In the genomic region with DNA sequence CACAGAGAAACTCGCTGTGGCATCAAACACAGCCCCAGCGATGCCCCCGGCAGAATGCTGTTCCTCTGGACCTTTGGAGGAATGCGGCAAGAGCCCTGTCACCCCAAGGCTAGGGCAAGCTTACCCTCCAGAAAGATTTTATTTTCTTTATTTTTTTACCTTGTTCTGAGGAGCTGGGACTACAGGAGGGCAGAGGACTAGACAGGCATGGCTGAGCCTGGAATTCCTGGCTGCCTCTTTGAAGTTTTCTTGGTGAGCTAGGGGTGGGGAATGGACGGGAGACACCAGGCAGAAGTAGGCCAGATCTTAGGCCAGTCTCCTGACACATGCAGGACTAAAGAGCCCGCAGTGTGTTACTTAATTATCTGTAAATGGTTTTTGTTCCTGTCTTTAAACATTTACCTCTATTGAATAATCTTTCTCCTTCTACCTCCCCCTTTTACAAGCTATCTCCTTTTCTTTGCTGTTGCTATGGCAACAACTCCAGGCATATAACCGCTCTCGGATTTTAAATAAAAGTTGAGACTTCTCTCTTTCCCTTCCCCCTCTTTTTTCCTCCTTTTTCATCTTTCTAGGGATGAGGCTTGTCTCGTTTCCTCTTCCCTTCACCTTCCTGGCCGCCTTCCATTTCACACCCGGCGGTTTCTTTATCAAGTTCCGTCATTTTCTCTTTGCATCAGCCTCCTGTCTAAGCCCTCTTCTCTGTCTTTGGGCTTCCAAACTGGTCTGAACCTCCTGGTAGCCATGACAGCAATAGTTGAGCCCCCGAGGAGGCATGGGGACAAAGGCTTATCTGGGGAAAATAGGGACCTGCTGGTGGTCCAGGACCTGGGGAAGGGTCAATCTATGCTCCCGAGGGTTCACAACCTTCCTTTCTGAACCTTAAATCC, we compare ENCODE assay signal across 12 mouse cellular contexts. TPM values are rescaled to one million over a fixed set of nuclear protein-coding genes. Genes with fewer than 3 reads are reported as not detected.
DNase-seq lines count a peak whose midpoint lies in the region; ATAC-seq and TF ChIP-seq lines count a peak whose summit lies in the region.
"Had no signal": no experiment of that assay in that cellular context is flagged by ENCODE, and none has a peak within 500 bp of the region (broad histone marks: within the 10 kb centered on the region; RNA-seq: fewer than 3 reads in every experiment).

No protein-coding gene starts in this region.

- H3K4me1 ChIP-seq in heart, embryonic 14.5 days (ENCODE audit: control insufficient read depth in 2 of 2, insufficient read depth in 2 of 2, low read length in 2 of 2) = peaks cover 65 to 86% of the 10 kb centered on the region in 2 experiments
- peaks cover 66% of the 10 kb centered on the region for H3K4me1 ChIP-seq in forebrain, embryonic 16.5 days (replicated peaks; ENCODE audit: control insufficient read depth, insufficient read depth, low read length)
- H3K4me1 ChIP-seq in midbrain, embryonic 12.5 days = peaks cover 88% of the 10 kb centered on the region
- no peaks in the 10 kb centered on the region for H3K4me1 ChIP-seq in cerebellum, adult 2 months (ENCODE audit: control insufficient read depth, insufficient read depth, low read length)

- no peak for TF ChIP-seq CTCF in cerebellum, adult 2 months (IDR thresholded peaks at IDR 0.05; ENCODE audit: borderline replicate concordance, insufficient read depth, low read depth, low read length)

- no peak overlapping the region for H3K4me3 ChIP-seq in heart, embryonic 14.5 days (ENCODE audit: control insufficient read depth in 1 of 2, insufficient read depth in 1 of 2, low read depth in 1 of 2, low read length in 2 of 2)
- no peak overlapping the region for H3K4me3 ChIP-seq in forebrain, embryonic 16.5 days (replicated peaks; ENCODE audit: low read length)
- H3K4me3 ChIP-seq in midbrain, embryonic 12.5 days = no peak overlapping the region
- H3K4me3 ChIP-seq in cerebellum, adult 2 months (replicated peaks; ENCODE audit: insufficient read depth, low read depth, low read length) = no peak overlapping the region
- H3K4me3 ChIP-seq: erythroblast, embryonic 14.5 days had no signal

- H3K36me3 ChIP-seq in heart, embryonic 14.5 days (ENCODE audit: control insufficient read depth, insufficient read depth, low read length) = peaks cover 5% of the 10 kb centered on the region; the same call in 1 of the 2 replicates
- no peaks in the 10 kb centered on the region for H3K36me3 ChIP-seq in forebrain, embryonic 16.5 days (ENCODE audit: control insufficient read depth, insufficient read depth)
- no peaks in the 10 kb centered on the region for H3K36me3 ChIP-seq in midbrain, embryonic 12.5 days

- no peaks in the 10 kb centered on the region for H3K27me3 ChIP-seq in heart, embryonic 14.5 days (ENCODE audit: control insufficient read depth, insufficient read depth, low read length)
- H3K27me3 ChIP-seq in forebrain, embryonic 16.5 days (replicated peaks; ENCODE audit: control insufficient read depth, insufficient read depth, low read length) = no peaks in the 10 kb centered on the region
- no peaks in the 10 kb centered on the region for H3K27me3 ChIP-seq in midbrain, embryonic 12.5 days
- H3K27me3 ChIP-seq in cerebellum, adult 2 months (ENCODE audit: control insufficient read depth, insufficient read depth, low read length) = no peaks in the 10 kb centered on the region

- H3K27ac ChIP-seq in heart, embryonic 14.5 days (replicated peaks in 1 of 2; ENCODE audit: control insufficient read depth in 1 of 2, insufficient read depth in 1 of 2, low read depth in 2 of 2, low read length in 2 of 2) = peak overlapping the region; percentile 25 to 50; a peak in 3 of 4 replicates
- H3K27ac ChIP-seq in forebrain, embryonic 16.5 days (ENCODE audit: low read length) = peak overlapping the region; percentile 79
- H3K27ac ChIP-seq in midbrain, embryonic 12.5 days (replicated peaks) = peak overlapping the region; percentile 69
- H3K27ac ChIP-seq in cerebellum, adult 2 months (ENCODE audit: insufficient read depth, low read length) = no peak overlapping the region

- DNase-seq in heart, postnatal 4 days = no peak
- peak; percentile 63 for DNase-seq in R1 (ENCODE audit: low read depth, low spot score)
- no peak for DNase-seq in adrenal gland, postnatal 4 days (ENCODE audit: low spot score in 2 of 2)
- no peak for DNase-seq in cerebellum, adult 2 months
- no peak for DNase-seq in left cerebral cortex, adult 8-10 months (ENCODE audit: low spot score in 2 of 2)
- DNase-seq: adrenal gland, adult 8-10 months; kidney, adult 18-20 months had no signal

- H3K4me2 ChIP-seq in heart, embryonic 14.5 days (ENCODE audit: low read length) = no peak overlapping the region
- H3K4me2 ChIP-seq in forebrain, embryonic 16.5 days (ENCODE audit: low read length) = peak overlapping the region; percentile 29
- H3K4me2 ChIP-seq in midbrain, embryonic 12.5 days (replicated peaks) = no peak overlapping the region; the same call in 1 of the 2 replicates

- no peaks in the 10 kb centered on the region for H3K9me3 ChIP-seq in heart, embryonic 14.5 days (ENCODE audit: control insufficient read depth, low read length)
- H3K9me3 ChIP-seq in forebrain, embryonic 16.5 days (ENCODE audit: control insufficient read depth, low read length) = no peaks in the 10 kb centered on the region
- no peaks in the 10 kb centered on the region for H3K9me3 ChIP-seq in midbrain, embryonic 12.5 days

- TF ChIP-seq POLR2A in cerebellum, adult 2 months (IDR thresholded peaks at IDR 0.05; ENCODE audit: borderline replicate concordance, insufficient read depth, low read length) = no peak

- no peak overlapping the region; the same call in 1 of the 2 replicates for H3K9ac ChIP-seq in heart, embryonic 14.5 days (ENCODE audit: low read length)
- no peak overlapping the region for H3K9ac ChIP-seq in forebrain, embryonic 16.5 days (replicated peaks; ENCODE audit: low read depth, low read length)
- no peak overlapping the region for H3K9ac ChIP-seq in midbrain, embryonic 12.5 days (replicated peaks)

- no peak for ATAC-seq in heart, embryonic 14.5 days (ENCODE audit: insufficient number of reproducible peaks, insufficient read depth, low FRiP score, low read depth)
- ATAC-seq in forebrain, embryonic 16.5 days = peak; percentile 35; the same call in 1 of the 2 replicates
- no peak for ATAC-seq in midbrain, embryonic 12.5 days (ENCODE audit: low FRiP score, low read depth)
- ATAC-seq: CD4-positive, CD25-positive, alpha-beta regulatory T cell, adult 4 months had no signal

- WGBS in heart, embryonic 14.5 days = 45% methylated on average over 15 of the region's 15 CpGs
- 23% methylated on average over 15 of the region's 15 CpGs for WGBS in forebrain, embryonic 16.5 days
- WGBS in midbrain, embryonic 12.5 days = 17% methylated on average over 15 of the region's 15 CpGs
- WGBS in cerebellum, adult 2 months = 49% methylated on average over 15 of the region's 15 CpGs

RNA-seq across cellular contexts. Expression of gene Kirrel, which starts 19.9 kb away (rescaled TPM):
- polyA plus RNA-seq in heart, embryonic 14.5 days (2014; fragmentation: Nextera tagmentation; extraction: Ambion mirVana) = 6.1 and 7.3 TPM in 2 replicates
- total RNA-seq in heart, postnatal 4 days (2021) = 10 to 100 TPM; 19.5 to 19.6 TPM
- polyA plus RNA-seq in forebrain, embryonic 16.5 days (2015; fragmentation: Nextera tagmentation; extraction: Ambion mirVana) = 3.7 and 4.6 TPM in 2 replicates
- polyA plus RNA-seq in midbrain, embryonic 12.5 days (2016; fragmentation: Nextera tagmentation; extraction: Ambion mirVana) = 12.9 and 13.5 TPM in 2 replicates
- 10 to 100 TPM; 30.7 to 33.0 TPM for total RNA-seq in adrenal gland, postnatal 4 days (2021)
- polyA plus RNA-seq in cerebellum, adult 2 months (2012; rRNA removed) = 5.6 and 6.1 TPM in 2 replicates
- 1 to 10 TPM; 4.0 to 5.2 (median 4.7) TPM for total RNA-seq in left cerebral cortex, adult 8-10 months (2022)
- polyA plus RNA-seq: CD4-positive, CD25-positive, alpha-beta regulatory T cell, adult 4 months; erythroblast, embryonic 14.5 days had no signal
